Mouse (Mus musculus): Measurements from ENCODE around the gene Slc12a9.

- no peak for TF ChIP-seq CTCF (IDR thresholded peaks at IDR 0.05; ENCODE audit: extremely low read depth, insufficient read length, insufficient replicate concordance, low read depth, low read length)
- TF ChIP-seq POLR2A (IDR thresholded peaks at IDR 0.05; ENCODE audit: low read depth, low read length): no peak
Observed at GRCm38 (mm10) chr5:137332857-137333511, 413 bp downstream of the Slc12a9 start.
